Mouse (Mus musculus) intestine, embryonic 16.5 days (tissue): ENCODE data around the gene Zfp653. TPM values are rescaled to one million over a fixed set of nuclear protein-coding genes. Genes with fewer than 3 reads are reported as not detected.
A peak's percentile ranks its signal among the peaks of the same experiment; 100 is the strongest.

Experiments used
- ATAC-seq: fragments of 200-750 bp; cut with Nextera tagmentation; 2 replicates; pipeline ENCODE4 v1.8.0; 2017; ENCODE audit warnings: moderate TSS enrichment, moderate library complexity
- H3K27ac ChIP-seq: fragments of 300-500 bp; sonication (generic); 2 replicates; pipeline ENCODE4 v1.5.1; 2014; ENCODE audit warnings: mild to moderate bottlenecking, low read length
- H3K27me3 ChIP-seq: fragments of 300-500 bp; sonication (generic); replicated peaks from 2 replicates; pipeline ENCODE4 v1.6.1; 2014; ENCODE audit warnings: low read length, control low read depth, mixed read lengths; ENCODE audit not compliant: control insufficient read depth, insufficient read depth
- H3K36me3 ChIP-seq: fragments of 300-500 bp; sonication (generic); 2 replicates; pipeline ENCODE4 v1.6.1; 2014; ENCODE audit warnings: low read length, control low read depth; ENCODE audit not compliant: control insufficient read depth, insufficient read depth
- H3K4me1 ChIP-seq: fragments of 300-500 bp; sonication (generic); 2 replicates; pipeline ENCODE4 v1.6.1; 2014; ENCODE audit warnings: low read length, control low read depth, mixed read lengths; ENCODE audit not compliant: control insufficient read depth, insufficient read depth
- H3K4me2 ChIP-seq: fragments of 300-500 bp; sonication (generic); 2 replicates; pipeline ENCODE4 v1.6.1; 2014; ENCODE audit warnings: low read depth, low read length, control low read depth
- H3K4me3 ChIP-seq: fragments of 300-500 bp; sonication (generic); 2 replicates; pipeline ENCODE4 v1.5.1; 2014; ENCODE audit warnings: mild to moderate bottlenecking, low read length
- H3K9ac ChIP-seq: fragments of 300-500 bp; sonication (generic); 2 replicates; pipeline ENCODE4 v1.6.1; 2014; ENCODE audit warnings: low read depth, low read length
- H3K9me3 ChIP-seq: fragments of 300-500 bp; sonication (generic); 2 replicates; pipeline ENCODE4 v1.6.1; 2016; ENCODE audit warnings: low read length, control low read depth; ENCODE audit not compliant: control insufficient read depth
- WGBS: fragments of 180-500 bp; shearing (Covaris S2); extraction: QIAGEN DNeasy Blood & Tissue Kit; methylation state at CpG from one replicate; pipeline ENCODE4 v1.1.7; 2014; 5-methylcytosine and 5-hydroxymethylcytosine counted together
- polyA plus RNA-seq: library from polyadenylated mRNA; unstranded; fragments of >200 nt; fragmentation: Nextera tagmentation; extraction: Ambion mirVana; gene quantifications from 2 replicates; pipeline ENCODE4 v1.2.1, GENCODE M21; 2015

The Zfp653 gene
- polyA plus RNA-seq, 1 experiment from 2014 or later: 9.7 TPM

DNA sequence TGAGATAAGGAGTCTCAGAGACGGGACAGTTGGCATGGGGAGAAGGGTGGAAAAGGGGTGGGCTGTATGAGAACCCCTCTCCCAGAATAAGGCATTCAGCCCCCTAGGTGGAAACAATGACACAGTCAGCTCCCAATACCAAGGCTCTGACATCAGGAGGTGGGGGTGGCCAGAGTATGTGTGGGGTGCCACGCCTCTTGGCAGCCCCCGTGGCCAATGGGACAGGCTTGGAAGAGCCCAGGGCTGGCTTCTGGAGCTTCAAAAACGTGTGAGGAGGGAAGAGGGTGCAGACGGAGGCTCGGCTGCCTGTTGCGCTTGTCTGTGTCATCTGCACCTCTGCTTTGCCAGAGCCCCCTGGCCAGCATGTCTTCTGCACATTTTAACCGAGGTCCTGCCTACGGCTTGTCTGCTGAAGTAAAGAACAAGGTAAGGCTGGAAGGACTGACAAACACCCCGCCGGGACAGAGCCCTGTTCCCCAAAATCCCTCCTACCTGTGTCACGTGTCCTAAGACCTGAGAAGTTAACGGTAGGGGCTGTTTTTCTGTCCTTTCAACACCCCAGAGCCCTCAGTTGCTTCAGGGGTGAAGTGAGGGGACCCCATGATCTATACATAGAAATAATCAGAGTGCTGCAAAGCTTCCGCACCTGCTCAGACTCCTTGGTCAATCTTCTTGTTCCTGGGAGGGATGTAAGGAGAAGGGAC lies 28.0 kb upstream of the Zfp653 start, which contains the start of gene Cnn1:
Cnn1 (plus strand) TSS at position 224 of the 704 bp plus-strand sequence.
- H3K27ac ChIP-seq: peak within 1 kb of the TSS; percentile 69
- H3K9me3 ChIP-seq: no peaks in the 10 kb centered on the region
- H3K4me2 ChIP-seq: peak within 1 kb of the TSS; percentile 19
- WGBS: 6% methylated on average over 14 of the region's 14 CpGs
- peaks cover 6% of the 10 kb centered on the region; the same call in 1 of the 2 replicates for H3K4me1 ChIP-seq
- H3K36me3 ChIP-seq: no peaks in the 10 kb centered on the region
- H3K27me3 ChIP-seq: peaks cover 16% of the 10 kb centered on the region
- H3K4me3 ChIP-seq: peak within 1 kb of the TSS; percentile 31
- H3K9ac ChIP-seq: peak within 1 kb of the TSS; percentile 53
- peak; percentile 52 for ATAC-seq

DNA sequence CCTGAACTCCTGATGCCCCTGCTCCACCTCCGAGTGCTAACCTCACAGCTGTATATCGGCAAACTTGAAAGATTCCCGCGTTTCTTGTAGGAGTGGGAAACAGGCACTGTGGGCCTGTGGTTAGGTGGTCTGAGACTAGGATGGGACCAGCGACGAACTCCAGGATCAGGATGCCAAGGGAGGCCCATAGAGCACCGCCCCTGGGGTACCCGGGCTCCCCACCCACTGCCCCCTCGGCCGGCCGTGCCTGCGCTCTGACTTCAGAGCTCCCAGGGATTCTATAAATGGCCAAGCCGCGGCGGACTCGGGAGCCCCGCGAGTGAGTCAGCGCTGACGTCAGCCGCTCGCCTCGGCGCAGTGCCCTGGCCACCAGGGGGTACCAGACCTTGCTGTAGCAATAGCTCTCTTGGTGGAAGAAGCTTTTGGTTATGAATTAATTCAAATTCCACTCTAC lies 24.7 kb upstream of the Zfp653 start:
- Histone ChIP-seq H3K36me3 (no peaks in the 10 kb centered on the region), H3K27ac (0 out of 2 replicates have a peak overlapping the region, but pooled peaks have one; percentile 14), H3K9ac (peak overlapping the region; percentile 71), H3K9me3 (no peaks in the 10 kb centered on the region), H3K4me2 (peak overlapping the region; percentile 80), H3K4me3 (peak overlapping the region; percentile 41), H3K4me1 (peaks cover 6% of the 10 kb centered on the region; the same call in 1 of the 2 replicates), H3K27me3 (peaks cover 11% of the 10 kb centered on the region)
- peak; percentile 80 for ATAC-seq
- WGBS: 2% methylated on average over 24 of the region's 24 CpGs

DNA sequence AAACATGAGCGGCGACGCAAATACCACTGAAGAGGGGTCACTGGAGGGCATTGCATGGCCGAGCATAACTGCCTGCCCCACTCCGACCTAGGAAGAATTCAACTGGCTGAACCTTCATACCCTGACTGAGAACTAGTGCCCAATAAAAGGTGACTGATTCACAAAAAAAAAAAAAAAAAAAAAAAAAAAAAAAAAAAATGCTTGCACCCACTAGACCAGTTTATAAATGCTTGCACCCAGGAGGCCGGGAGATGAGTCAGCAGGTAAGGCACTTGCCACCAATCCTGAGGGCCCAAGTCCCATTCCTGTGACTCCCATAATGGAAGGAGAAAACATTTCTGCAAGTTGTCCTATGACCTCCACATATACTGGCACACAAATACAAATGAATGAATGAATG lies 21.6 kb upstream of the Zfp653 start:
- 0 out of 2 replicates have a peak, but pooled peaks cover 3% of the 10 kb centered on the region for H3K4me1 ChIP-seq
- WGBS: 84% methylated on average over 6 of the region's 6 CpGs
- no peaks in the 10 kb centered on the region for H3K36me3 ChIP-seq
- H3K4me2 ChIP-seq: no peak overlapping the region
- H3K9ac ChIP-seq: no peak overlapping the region
- no peaks in the 10 kb centered on the region for H3K27me3 ChIP-seq
- H3K9me3 ChIP-seq: no peaks in the 10 kb centered on the region
- H3K27ac ChIP-seq: no peak overlapping the region
- ATAC-seq: no peak
- H3K4me3 ChIP-seq: no peak overlapping the region

DNA sequence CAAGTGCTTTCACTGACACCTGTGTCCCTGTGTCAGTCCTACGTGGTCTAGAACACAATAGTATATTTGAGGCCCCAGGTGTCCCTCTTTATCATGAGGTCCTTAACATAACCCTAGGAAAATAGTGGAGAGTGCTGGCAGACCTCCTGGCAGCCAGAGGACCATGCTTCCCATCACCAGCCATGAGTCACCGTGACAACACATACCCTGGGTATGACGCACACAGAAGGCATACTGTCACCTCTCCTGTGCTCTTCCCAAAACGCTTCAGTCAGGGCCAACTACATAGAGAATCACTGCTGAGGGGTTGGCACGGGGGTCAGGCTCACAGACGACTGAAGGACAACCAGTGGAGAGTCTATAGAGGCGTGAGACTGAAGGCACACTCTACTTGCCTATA lies 18.8 kb upstream of the Zfp653 start:
- H3K9ac ChIP-seq: no peak overlapping the region
- no peaks in the 10 kb centered on the region for H3K4me1 ChIP-seq
- no peaks in the 10 kb centered on the region for H3K36me3 ChIP-seq
- H3K27ac ChIP-seq: no peak overlapping the region
- no peak for ATAC-seq
- H3K27me3 ChIP-seq: no peaks in the 10 kb centered on the region
- H3K9me3 ChIP-seq: no peaks in the 10 kb centered on the region
- H3K4me2 ChIP-seq: no peak overlapping the region
- H3K4me3 ChIP-seq: no peak overlapping the region
- WGBS: 87% methylated on average over 7 of the region's 7 CpGs

DNA sequence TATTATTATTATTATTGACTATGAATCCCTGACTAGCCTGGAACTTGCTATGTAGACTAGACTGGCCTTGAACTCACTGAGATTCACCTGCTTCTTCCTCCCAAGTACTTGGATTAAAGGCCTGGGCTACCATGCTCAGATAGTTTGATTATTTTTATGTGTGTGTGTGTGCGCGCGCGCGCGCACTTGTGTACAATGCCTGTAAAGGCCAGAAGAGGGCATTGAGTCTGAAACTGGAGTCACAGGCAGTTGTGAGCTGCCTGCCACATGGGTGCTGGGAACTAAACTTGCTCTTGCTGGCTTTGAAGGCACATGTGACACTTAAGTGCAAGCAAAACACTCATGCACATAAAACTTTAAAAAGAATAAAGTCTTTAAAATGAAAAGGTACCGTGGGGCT lies 18.1 kb upstream of the Zfp653 start:
- 96% methylated on average over 7 of the region's 7 CpGs for WGBS
- Histone ChIP-seq H3K27ac (no peak overlapping the region), H3K9ac (no peak overlapping the region), H3K4me3 (no peak overlapping the region), H3K4me1 (peaks cover 4% of the 10 kb centered on the region; the same call in 1 of the 2 replicates), H3K4me2 (no peak overlapping the region), H3K9me3 (no peaks in the 10 kb centered on the region), H3K27me3 (no peaks in the 10 kb centered on the region), H3K36me3 (no peaks in the 10 kb centered on the region)
- no peak for ATAC-seq

DNA sequence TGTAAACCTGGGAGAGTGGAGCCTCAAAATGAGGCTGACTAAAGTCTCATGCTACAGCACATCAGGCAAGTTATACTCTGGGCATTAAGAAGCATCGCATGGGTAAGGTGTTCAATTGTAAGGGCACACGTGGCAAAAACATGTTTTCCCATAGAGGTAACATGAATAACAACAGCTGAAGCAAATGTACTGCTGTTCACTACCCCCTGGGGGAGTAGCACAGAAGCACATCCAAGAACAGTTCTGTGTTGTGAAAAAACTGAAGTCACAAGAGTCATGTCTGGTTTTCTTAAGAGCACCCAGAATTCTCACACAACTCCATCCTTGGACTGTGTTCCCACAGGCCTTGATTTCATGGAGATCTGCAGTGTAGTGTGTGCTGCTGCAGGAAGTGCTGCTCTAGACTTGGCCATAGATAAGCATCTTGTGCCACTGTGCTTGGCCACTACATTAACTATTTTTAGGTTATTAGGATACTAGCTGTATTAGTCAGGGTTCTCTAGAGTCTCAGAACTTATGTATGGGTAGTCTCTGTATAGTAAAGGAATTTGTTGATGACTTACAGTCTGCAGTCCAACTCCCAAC lies 15.9 kb upstream of the Zfp653 start:
- Histone ChIP-seq H3K4me3 (no peak overlapping the region), H3K27me3 (no peaks in the 10 kb centered on the region), H3K27ac (no peak overlapping the region), H3K9ac (no peak overlapping the region), H3K4me1 (peaks cover 4% of the 10 kb centered on the region; the same call in 1 of the 2 replicates), H3K9me3 (no peaks in the 10 kb centered on the region), H3K36me3 (no peaks in the 10 kb centered on the region), H3K4me2 (no peak overlapping the region)
- no peak for ATAC-seq
- 89% methylated on average over 2 of the region's 2 CpGs for WGBS

DNA sequence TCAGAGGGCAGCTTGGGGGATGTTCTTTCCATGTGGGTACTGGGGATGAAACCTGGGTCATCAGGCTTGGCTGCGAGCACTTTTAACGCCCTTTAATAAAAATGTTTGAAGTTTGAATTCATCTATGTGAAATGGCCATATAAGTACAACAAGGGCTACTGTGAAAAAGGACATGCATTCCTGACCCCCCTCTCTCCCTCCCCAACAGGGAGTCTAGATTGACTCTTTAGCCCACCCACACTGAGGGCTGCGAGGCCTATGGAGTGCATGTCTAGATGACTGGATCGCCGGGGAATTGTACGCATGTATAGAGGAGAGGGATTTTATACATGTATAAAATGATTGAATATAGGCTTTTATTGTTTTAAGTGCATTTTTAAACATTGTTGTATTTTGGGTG lies 14.8 kb upstream of the Zfp653 start:
- peak overlapping the region; percentile 58 for H3K4me3 ChIP-seq
- peak overlapping the region; percentile 87; the same call in 1 of the 2 replicates for H3K27ac ChIP-seq
- no peaks in the 10 kb centered on the region for H3K9me3 ChIP-seq
- peaks cover 4% of the 10 kb centered on the region; the same call in 1 of the 2 replicates for H3K4me1 ChIP-seq
- peak overlapping the region; percentile 65 for H3K9ac ChIP-seq
- H3K27me3 ChIP-seq: no peaks in the 10 kb centered on the region
- no peak for ATAC-seq
- WGBS: 57% methylated on average over 6 of the region's 6 CpGs
- H3K36me3 ChIP-seq: no peaks in the 10 kb centered on the region
- H3K4me2 ChIP-seq: peak overlapping the region; percentile 80

DNA sequence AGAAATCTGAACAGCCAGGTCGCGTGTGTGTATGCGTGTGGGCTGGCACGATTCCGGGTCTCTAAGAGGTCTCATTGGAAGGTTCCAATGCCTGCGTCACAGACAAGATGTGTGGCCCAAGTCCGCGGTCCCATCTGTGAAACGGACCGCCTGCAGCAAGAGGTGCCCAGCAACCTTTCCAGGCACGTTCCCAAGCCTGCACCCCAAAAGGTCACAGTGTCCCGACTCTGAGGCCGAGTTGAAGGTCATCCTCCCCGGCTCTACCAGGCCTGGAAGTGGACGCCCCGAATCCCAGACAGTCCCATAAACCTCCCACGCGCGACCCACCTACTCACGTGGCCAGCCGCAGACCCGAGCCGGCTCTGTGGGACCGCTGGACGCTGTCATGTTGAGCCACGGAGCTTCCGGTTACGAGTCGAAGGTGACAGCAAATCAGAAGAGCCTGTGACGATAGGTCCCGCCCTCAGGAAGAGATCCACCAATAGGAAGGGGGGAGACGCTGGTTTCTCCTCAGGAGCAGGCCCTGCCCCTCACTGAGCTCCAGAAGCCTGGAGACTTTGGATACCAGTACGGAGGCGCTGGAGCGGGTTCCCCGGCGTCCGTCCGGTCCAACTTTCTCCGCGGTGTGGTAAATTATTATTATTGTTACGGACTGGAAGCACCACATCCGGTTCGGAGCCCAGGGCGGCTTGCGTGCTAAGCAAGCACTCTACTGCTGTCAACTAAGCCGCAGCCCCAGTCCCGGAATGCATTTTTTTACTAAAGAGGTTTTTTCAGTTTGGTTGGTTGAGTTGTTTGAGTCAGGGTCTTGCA lies 14.1 kb upstream of the Zfp653 start, which contains the start of gene Ecsit:
Ecsit (minus strand) TSS at position 417 of the 813 bp plus-strand sequence.
- H3K36me3 ChIP-seq: no peaks in the 10 kb centered on the region
- WGBS: under 1% methylated on average over 48 of the region's 48 CpGs
- H3K27ac ChIP-seq: peak within 1 kb of the TSS; percentile 87
- peaks cover 4% of the 10 kb centered on the region; the same call in 1 of the 2 replicates for H3K4me1 ChIP-seq
- no peaks in the 10 kb centered on the region for H3K9me3 ChIP-seq
- ATAC-seq: peak; percentile 99
- peak within 1 kb of the TSS; percentile 65 for H3K9ac ChIP-seq
- peak within 1 kb of the TSS; percentile 58 for H3K4me3 ChIP-seq
- H3K4me2 ChIP-seq: peak within 1 kb of the TSS; percentile 80
- H3K27me3 ChIP-seq: no peaks in the 10 kb centered on the region

DNA sequence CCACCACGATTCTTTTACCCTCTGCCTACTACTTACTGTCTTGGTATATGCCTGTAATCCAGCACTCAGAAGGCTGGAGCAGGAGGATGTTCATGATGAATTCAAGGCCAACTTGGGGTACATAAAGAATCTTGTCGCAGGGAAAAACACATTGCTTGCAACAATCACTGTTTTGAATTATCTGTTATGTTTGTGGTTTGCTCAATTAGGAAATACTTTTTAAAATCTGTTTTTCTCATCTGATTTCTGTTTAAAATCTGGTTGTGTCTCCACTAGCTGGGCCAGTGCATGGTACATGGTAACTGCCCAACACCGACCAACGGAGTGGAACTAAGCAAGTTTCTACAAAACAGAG lies 13.5 kb upstream of the Zfp653 start:
- Histone ChIP-seq H3K9ac (peak overlapping the region; percentile 65), H3K9me3 (no peaks in the 10 kb centered on the region), H3K27me3 (no peaks in the 10 kb centered on the region), H3K4me2 (peak overlapping the region; percentile 80), H3K36me3 (no peaks in the 10 kb centered on the region), H3K4me3 (peak overlapping the region; percentile 58), H3K4me1 (peaks cover 4% of the 10 kb centered on the region; the same call in 1 of the 2 replicates), H3K27ac (0 out of 2 replicates have a peak overlapping the region, but pooled peaks have one; percentile 87)
- ATAC-seq: no peak
- 33% methylated on average over 4 of the region's 4 CpGs for WGBS
